8 mouse cellular contexts compared by ENCODE assay signal in genomic region chr11:23256803-23257704, GRCm38 (mm10). TPM values are rescaled to one million over a fixed set of nuclear protein-coding genes. Genes with fewer than 3 reads are reported as not detected.
DNase-seq lines count a peak whose midpoint lies in the region; ATAC-seq and TF ChIP-seq lines count a peak whose summit lies in the region.

No protein-coding gene starts in this region.

- peak overlapping the region; percentile 98 for H3K4me3 ChIP-seq in E14TG2a.4 (replicated peaks; ENCODE audit: low read length)
- peak overlapping the region; percentile 94 for H3K4me3 ChIP-seq in forebrain, embryonic 13.5 days
- peak overlapping the region; percentile 75 for H3K4me3 ChIP-seq in liver, postnatal 0 days (ENCODE audit: low read depth, low read length)
- peak overlapping the region; percentile 94 for H3K4me3 ChIP-seq in neural tube, embryonic 13.5 days
- H3K4me3 ChIP-seq in testis, adult 2 months (ENCODE audit: control insufficient read depth, low read depth, low read length) = peak overlapping the region; percentile 93

- H3K36me3 ChIP-seq in E14TG2a.4 (ENCODE audit: insufficient read depth, low read length) = peaks cover 34% of the 10 kb centered on the region
- H3K36me3 ChIP-seq in forebrain, embryonic 13.5 days (ENCODE audit: poor library complexity, severe bottlenecking) = peaks cover under 1% of the 10 kb centered on the region; the same call in 1 of the 2 replicates
- peaks cover 1% of the 10 kb centered on the region; the same call in 1 of the 2 replicates for H3K36me3 ChIP-seq in liver, postnatal 0 days (replicated peaks; ENCODE audit: insufficient read depth, low read length)
- peaks cover 1% of the 10 kb centered on the region; the same call in 1 of the 2 replicates for H3K36me3 ChIP-seq in neural tube, embryonic 13.5 days
- no peaks in the 10 kb centered on the region for H3K36me3 ChIP-seq in testis, adult 2 months (ENCODE audit: control insufficient read depth, insufficient read depth, low read length)

- H3K9ac ChIP-seq in forebrain, embryonic 13.5 days = peak overlapping the region; percentile 99
- H3K9ac ChIP-seq in liver, postnatal 0 days (replicated peaks) = peak overlapping the region; percentile 93
- peak overlapping the region; percentile 98 for H3K9ac ChIP-seq in neural tube, embryonic 13.5 days

- ATAC-seq in forebrain, embryonic 13.5 days = no peak
- peak; percentile 10 for ATAC-seq in liver, postnatal 0 days
- ATAC-seq in neural tube, embryonic 13.5 days (ENCODE audit: low read depth) = no peak

- no peaks in the 10 kb centered on the region for H3K9me3 ChIP-seq in E14TG2a.4 (ENCODE audit: low read length)
- H3K9me3 ChIP-seq in forebrain, embryonic 13.5 days (replicated peaks) = no peaks in the 10 kb centered on the region
- H3K9me3 ChIP-seq in liver, postnatal 0 days (ENCODE audit: low read length) = no peaks in the 10 kb centered on the region
- no peaks in the 10 kb centered on the region for H3K9me3 ChIP-seq in neural tube, embryonic 13.5 days

- H3K4me1 ChIP-seq in E14TG2a.4 (replicated peaks; ENCODE audit: low read depth, low read length) = peaks cover 51% of the 10 kb centered on the region
- peaks cover 30% of the 10 kb centered on the region for H3K4me1 ChIP-seq in forebrain, embryonic 13.5 days
- H3K4me1 ChIP-seq in liver, postnatal 0 days (ENCODE audit: insufficient read depth) = peaks cover 31% of the 10 kb centered on the region
- H3K4me1 ChIP-seq in neural tube, embryonic 13.5 days (replicated peaks) = peaks cover 30% of the 10 kb centered on the region
- peaks cover 19% of the 10 kb centered on the region for H3K4me1 ChIP-seq in testis, adult 2 months (ENCODE audit: control insufficient read depth, insufficient read depth, low read length)

- H3K4me2 ChIP-seq in forebrain, embryonic 13.5 days = peak overlapping the region; percentile 88
- H3K4me2 ChIP-seq in liver, postnatal 0 days (ENCODE audit: low read depth, low read length) = peak overlapping the region; percentile 82
- H3K4me2 ChIP-seq in neural tube, embryonic 13.5 days = peak overlapping the region; percentile 91

- H3K27ac ChIP-seq in forebrain, embryonic 13.5 days = peak overlapping the region; percentile 100
- H3K27ac ChIP-seq in liver, postnatal 0 days (ENCODE audit: low read depth) = peak overlapping the region; percentile 92
- H3K27ac ChIP-seq in neural tube, embryonic 13.5 days (replicated peaks) = peak overlapping the region; percentile 100
- peak overlapping the region; percentile 73 for H3K27ac ChIP-seq in testis, adult 2 months (ENCODE audit: control insufficient read depth, insufficient read depth, low read depth, low read length)

- intact Hi-C loops in heart, postnatal 10 days (cut with DNase I) = loop anchor here (1.0 to 5.0 kb wide), 6 partner anchors 45 to 625 kb away; partner anchors contain the start of genes Cct4 and Fam161a

- peak; percentile 88 for DNase-seq in c-Kit-positive CD71-positive TER-119-negative erythroid progenitor cells, embryonic 14.5 days (ENCODE audit: low read depth)
- DNase-seq in heart, postnatal 10 days = peak; percentile 87 to 88
- DNase-seq in large intestine, adult 2 months (ENCODE audit: low read depth, low spot score) = peak; percentile 52
- DNase-seq in liver, postnatal 0 days = peak; percentile 86

- no peak for TF ChIP-seq CTCF in E14TG2a.4 (conservative IDR thresholded peaks at IDR 0.05; ENCODE audit: low read length)
- TF ChIP-seq CTCF in liver, postnatal 0 days (IDR thresholded peaks at IDR 0.05; ENCODE audit: low read depth) = 0 out of 2 replicates have a peak, but pooled peaks have one; percentile 17
- no peak for TF ChIP-seq CTCF in testis, adult 2 months (IDR thresholded peaks at IDR 0.05; ENCODE audit: control insufficient read depth, insufficient read depth, insufficient replicate concordance, low read depth, low read length)

- TF ChIP-seq POLR2A in testis, adult 2 months (IDR thresholded peaks at IDR 0.05; ENCODE audit: control insufficient read depth, low read depth, low read length) = no peak; the same call in 1 of the 2 replicates

- under 1% methylated on average over 48 of the region's 48 CpGs for whole genome bisulfite sequencing in forebrain, embryonic 13.5 days
- under 1% methylated on average over 48 of the region's 48 CpGs for WGBS in large intestine, adult 2 months
- 0% methylated on average over 47 of the region's 48 CpGs for WGBS in liver, postnatal 0 days (ENCODE audit: insufficient replicate concordance)
- under 1% methylated on average over 48 of the region's 48 CpGs for WGBS in neural tube, embryonic 13.5 days

- H3K27me3 ChIP-seq in E14TG2a.4 (ENCODE audit: insufficient read depth, low read length) = no peaks in the 10 kb centered on the region
- no peaks in the 10 kb centered on the region for H3K27me3 ChIP-seq in forebrain, embryonic 13.5 days
- no peaks in the 10 kb centered on the region for H3K27me3 ChIP-seq in liver, postnatal 0 days (ENCODE audit: insufficient read depth, low read length)
- H3K27me3 ChIP-seq in neural tube, embryonic 13.5 days = no peaks in the 10 kb centered on the region
- no peaks in the 10 kb centered on the region for H3K27me3 ChIP-seq in testis, adult 2 months (ENCODE audit: control insufficient read depth, insufficient read depth, low read length)

- TF ChIP-seq EP300 in liver, postnatal 0 days (IDR thresholded peaks at IDR 0.05; ENCODE audit: low read depth) = no peak

RNA-seq across cellular contexts. Expression of gene Xpo1, which starts 1.2 kb away (rescaled TPM):
- 91.5 and 101 TPM in 2 replicates for polyA plus RNA-seq in forebrain, embryonic 13.5 days (2015; fragmentation: Nextera tagmentation; extraction: Ambion mirVana)
- total RNA-seq in heart, postnatal 10 days (2021) = 10 to 100 TPM; 45.1 to 62.0 TPM
- polyA plus RNA-seq in large intestine, adult 2 months (2012; rRNA removed) = 4.5 and 5.0 TPM in 2 replicates
- 14.2 and 16.0 TPM in 2 replicates for polyA plus RNA-seq in liver, postnatal 0 days (2015; fragmentation: Nextera tagmentation; extraction: Ambion mirVana)
- polyA plus RNA-seq in neural tube, embryonic 13.5 days (2015; fragmentation: Nextera tagmentation; extraction: Ambion mirVana) = 66.7 and 74.3 TPM in 2 replicates
- polyA plus RNA-seq in testis, adult 2 months (2012; rRNA removed) = 6.8 and 9.6 TPM in 2 replicates

RNA-seq across cellular contexts. Expression of gene Usp34, which starts 49.6 kb away (rescaled TPM):
- polyA plus RNA-seq in forebrain, embryonic 13.5 days (2015; fragmentation: Nextera tagmentation; extraction: Ambion mirVana) = 27.1 and 29.8 TPM in 2 replicates
- total RNA-seq in heart, postnatal 10 days (2021) = 10 to 100 TPM; 49.6 to 54.3 TPM
- 5.9 and 8.0 TPM in 2 replicates for polyA plus RNA-seq in large intestine, adult 2 months (2012; rRNA removed)
- polyA plus RNA-seq in liver, postnatal 0 days (2015; fragmentation: Nextera tagmentation; extraction: Ambion mirVana) = 5.6 and 6.6 TPM in 2 replicates
- polyA plus RNA-seq in neural tube, embryonic 13.5 days (2015; fragmentation: Nextera tagmentation; extraction: Ambion mirVana) = 27.3 and 29.6 TPM in 2 replicates
- polyA plus RNA-seq in testis, adult 2 months (2012; rRNA removed) = 14.9 and 23.4 TPM in 2 replicates
